Mouse (Mus musculus) CH12.LX (cell line): Measurements from ENCODE around the gene Bglap3. TPM values are rescaled to one million over a fixed set of nuclear protein-coding genes. Genes with fewer than 3 reads are reported as not detected.

Experiments
- DNase-seq: peaks from one replicate; pipeline ENCODE4 v3.0.0-alpha.2; 2013; ENCODE audit errors: extremely low read depth
- H3K27ac ChIP-seq: 2 replicates; pipeline ENCODE4 v1.5.1; 2012; ENCODE audit warnings: low read depth, mild to moderate bottlenecking, control low read depth, moderate library complexity; ENCODE audit not compliant: insufficient read depth
- H3K27me3 ChIP-seq: replicated peaks from 2 replicates; pipeline ENCODE3; 2012; ENCODE audit warnings: inconsistent platforms
- H3K36me3 ChIP-seq, 2 experiments: replicated peaks in 1 of 2; 2 replicates each; pipeline versions ENCODE3 to v1.6.1; 2012; ENCODE audit warnings: inconsistent platforms in 1 of 2, low read length in 1 of 2, mild to moderate bottlenecking in 1 of 2, mixed read lengths in 1 of 2, moderate library complexity in 1 of 2; ENCODE audit not compliant: control insufficient read depth in 1 of 2, insufficient read depth in 1 of 2
- H3K4me1 ChIP-seq, 2 experiments: 2 replicates each; pipeline ENCODE4 v1.6.1; 2012; ENCODE audit warnings: inconsistent platforms in 1 of 2, moderate library complexity in 1 of 2; ENCODE audit not compliant: insufficient read depth in 2 of 2, control insufficient read depth in 1 of 2
- H3K4me2 ChIP-seq: 2 replicates; pipeline ENCODE4 v1.6.1; 2012; ENCODE audit warnings: low read depth, mild to moderate bottlenecking, control low read depth; ENCODE audit not compliant: poor library complexity, insufficient read depth, severe bottlenecking
- H3K4me3 ChIP-seq, 3 experiments: fragments of 150-350 bp in 1 of 3; sonication (generic) in 1 of 3; replicated peaks in 1 of 3; 2 replicates each; pipeline versions ENCODE3 to v1.5.1; 2011 to 2012; ENCODE audit warnings: low read depth in 2 of 3, low read length in 2 of 3, mild to moderate bottlenecking in 2 of 3, moderate library complexity in 2 of 3, control low read depth in 1 of 3, improper control_type of control experiment in 1 of 3, inconsistent platforms in 1 of 3, mixed read lengths in 1 of 3; ENCODE audit not compliant: poor library complexity in 1 of 3
- H3K79me2 ChIP-seq: replicated peaks from 2 replicates; pipeline ENCODE4 v1.6.1; 2012; ENCODE audit warnings: mild to moderate bottlenecking, moderate library complexity; ENCODE audit not compliant: control insufficient read depth, poor library complexity, insufficient read depth, severe bottlenecking; ENCODE audit errors: extremely low read depth
- H3K9ac ChIP-seq: 2 replicates; pipeline ENCODE4 v1.6.1; 2012; ENCODE audit warnings: low read depth, mild to moderate bottlenecking, control low read depth, moderate library complexity; ENCODE audit not compliant: insufficient read depth
- H3K9me3 ChIP-seq: replicated peaks from 2 replicates; pipeline ENCODE3; 2012; ENCODE audit warnings: low read length, inconsistent platforms, mixed read lengths
- BHLHE40 ChIP-seq: IDR thresholded peaks from 2 replicates; pipeline ENCODE4 v1.6.1; 2011; ENCODE audit warnings: mild to moderate bottlenecking, low read depth, low read length, improper control_type of control experiment
- CHD1 ChIP-seq: IDR thresholded peaks from 2 replicates; pipeline ENCODE4 v1.6.1; 2012; ENCODE audit warnings: low read depth, low read length, improper control_type of control experiment, inconsistent platforms
- CHD2 ChIP-seq: IDR thresholded peaks from 2 replicates; pipeline ENCODE4 v1.6.1; 2011; ENCODE audit warnings: low read length, improper control_type of control experiment
- E2F4 ChIP-seq: IDR thresholded peaks from 2 replicates; pipeline ENCODE4 v1.6.1; 2011; ENCODE audit warnings: low read depth, low read length, improper control_type of control experiment; ENCODE audit not compliant: insufficient replicate concordance
- EP300 ChIP-seq: IDR thresholded peaks from 2 replicates; pipeline ENCODE4 v1.6.1; 2011; ENCODE audit warnings: low read length, improper control_type of control experiment
- ETS1 ChIP-seq: conservative IDR thresholded peaks from 2 replicates; pipeline ENCODE4 v1.6.1; 2012; ENCODE audit warnings: low read depth, mild to moderate bottlenecking, inconsistent platforms, low read length, improper control_type of control experiment, moderate library complexity
- GABPA ChIP-seq: IDR thresholded peaks from 2 replicates; pipeline ENCODE4 v1.6.1; 2012; ENCODE audit warnings: low read depth, low read length, improper control_type of control experiment, inconsistent platforms; ENCODE audit not compliant: insufficient replicate concordance
- JUND ChIP-seq: conservative IDR thresholded peaks from 2 replicates; pipeline ENCODE4 v1.6.1; 2011; ENCODE audit warnings: low read depth, low read length, improper control_type of control experiment
- KAT2A ChIP-seq: IDR thresholded peaks from 2 replicates; pipeline ENCODE4 v1.6.1; 2012; ENCODE audit warnings: low read length, improper control_type of control experiment, inconsistent platforms; ENCODE audit not compliant: insufficient replicate concordance
- MAZ ChIP-seq: IDR thresholded peaks from 2 replicates; pipeline ENCODE4 v1.6.1; 2012; ENCODE audit warnings: low read depth, mild to moderate bottlenecking, inconsistent platforms, low read length, improper control_type of control experiment, moderate library complexity
- NRF1 ChIP-seq: IDR thresholded peaks from 2 replicates; pipeline ENCODE4 v1.6.1; 2014; ENCODE audit warnings: low read depth, mild to moderate bottlenecking, inconsistent platforms, low read length, improper control_type of control experiment, moderate library complexity
- PAX5 ChIP-seq: IDR thresholded peaks from 2 replicates; pipeline ENCODE4 v1.6.1; 2012; ENCODE audit warnings: low read length, inconsistent platforms, mixed read lengths
- POLR2A ChIP-seq: IDR thresholded peaks from 2 replicates; pipeline ENCODE4 v1.6.1; 2011; ENCODE audit warnings: low read depth, mild to moderate bottlenecking, improper control_type of control experiment, low read length
- RCOR1 ChIP-seq: conservative IDR thresholded peaks from 2 replicates; pipeline ENCODE4 v1.6.1; 2012; ENCODE audit warnings: low read depth, mild to moderate bottlenecking, inconsistent platforms, low read length, improper control_type of control experiment
- SIN3A ChIP-seq: IDR thresholded peaks from 2 replicates; pipeline ENCODE4 v1.6.1; 2012; ENCODE audit warnings: low read length, improper control_type of control experiment, inconsistent platforms
- TBP ChIP-seq: conservative IDR thresholded peaks from 2 replicates; pipeline ENCODE4 v1.6.1; 2011; ENCODE audit warnings: low read depth, low read length, improper control_type of control experiment
- TCF12 ChIP-seq: IDR thresholded peaks from 2 replicates; pipeline ENCODE4 v1.6.1; 2014; ENCODE audit warnings: low read depth, mild to moderate bottlenecking, inconsistent platforms, low read length, improper control_type of control experiment
- ZC3H11A ChIP-seq: IDR thresholded peaks from 2 replicates; pipeline ENCODE4 v1.6.1; 2012; ENCODE audit warnings: low read depth, mild to moderate bottlenecking, inconsistent platforms, low read length, improper control_type of control experiment
- ZMIZ1 ChIP-seq: IDR thresholded peaks from 2 replicates; pipeline ENCODE4 v1.6.1; 2012; ENCODE audit warnings: low read depth, mild to moderate bottlenecking, inconsistent platforms, low read length, improper control_type of control experiment
- dilution Hi-C: fragments of 300-500 bp; cut with MboI; formaldehyde crosslinking; loops from 2 replicates; pipeline ENCODE4 v1.14.3; 2020; ENCODE audit warnings: low sequenced_read_pairs; ENCODE audit not compliant: extremely low pct_unique_long_range_greater_than_20kb, extremely low pct_ligation_motif_present
- in situ Hi-C: fragments of 300-500 bp; cut with MboI; formaldehyde crosslinking; loops from 3 replicates; pipeline ENCODE4 v1.14.3; 2019; ENCODE audit warnings: low sequenced_read_pairs, low pct_ligation_motif_present, low pct_unique_long_range_greater_than_20kb, mixed read lengths
- polyA plus RNA-seq: library from polyadenylated mRNA; unstranded; fragments of >175 nt; gene quantifications from 2 replicates; pipeline ENCODE4 v1.2.1, GENCODE M21; 2012; ENCODE audit warnings: low read depth; ENCODE audit not compliant: insufficient read length
- total RNA-seq, 2 experiments: library from RNA; depleted of rRNA; stranded (reverse); fragments of 300-350 nt in 1 of 2; fragments of >200 nt in 1 of 2; gene quantifications; 2 replicates each; pipeline ENCODE4 v1.2.3; 2012 to 2014

Gene Bglap3
- total and polyA plus RNA-seq, 3 experiments, result 1.0 to 2.7 (median 2.0) TPM

GRCm38 (mm10) chr3:88359989-88360388 lies 12.6 kb downstream of the Bglap3 start (continued):
- TF ChIP-seq EP300, result no peak

GRCm38 (mm10) chr3:88359584-88359983 lies 13.0 kb downstream of the Bglap3 start:
- H3K36me3 ChIP-seq, result peaks cover 77 to 99% of the 10 kb centered on the region in 2 experiments
- H3K27ac ChIP-seq, result no peak overlapping the region
- H3K9me3 ChIP-seq, result no peaks in the 10 kb centered on the region
- no peak overlapping the region for H3K9ac ChIP-seq
- H3K4me1 ChIP-seq, result no peaks in the 10 kb centered on the region
- in situ Hi-C loops (no loop called here), dilution Hi-C loops (no loop called here)
- H3K4me3 ChIP-seq, result no peak overlapping the region
- no peaks in the 10 kb centered on the region for H3K79me2 ChIP-seq
- DNase-seq, result no peak
- no peaks in the 10 kb centered on the region for H3K27me3 ChIP-seq
- TF ChIP-seq ETS1 (no peak), GABPA (no peak)
- no peak overlapping the region for H3K4me2 ChIP-seq

DNA sequence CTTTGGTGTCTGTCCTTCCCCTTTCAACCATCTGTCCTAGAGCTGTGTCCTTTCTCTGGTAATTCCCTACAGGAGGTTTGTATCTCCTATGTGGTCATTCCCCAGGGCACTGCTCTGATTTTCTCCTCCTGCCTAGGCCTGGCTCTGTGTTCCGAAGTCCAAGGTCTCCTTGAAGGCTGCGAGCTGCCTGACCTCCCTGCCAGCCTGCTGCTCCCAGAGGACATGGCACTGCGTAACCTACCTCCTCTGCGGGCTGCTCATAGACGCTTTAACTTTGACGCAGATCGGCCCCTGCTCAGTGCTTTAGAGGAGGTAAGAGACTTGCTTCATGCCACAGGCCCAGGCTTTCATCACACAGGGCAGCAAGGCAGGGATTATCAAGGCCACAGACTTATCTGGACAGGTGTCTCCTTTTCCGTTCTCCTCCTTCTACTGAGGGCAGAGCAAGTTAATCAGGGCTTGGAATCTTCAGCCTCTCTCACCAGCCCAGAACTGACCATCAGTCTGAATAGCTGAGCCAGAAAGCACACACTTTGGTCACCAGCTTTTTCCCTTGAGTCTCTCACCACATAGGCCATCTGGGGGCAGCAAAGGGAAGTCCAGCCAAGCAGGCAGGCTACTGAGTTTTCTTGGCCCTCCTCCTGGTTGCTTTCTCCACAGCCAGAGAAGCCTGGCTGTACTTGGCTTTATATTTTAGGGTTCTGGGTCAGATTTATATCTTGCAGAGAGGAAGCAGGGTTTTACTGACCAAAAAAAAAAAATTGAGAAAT lies 18.0 kb downstream of the Bglap3 start:
- Histone ChIP-seq H3K27ac (no peak overlapping the region), H3K9ac (no peak overlapping the region), H3K4me1 (no peaks in the 10 kb centered on the region), H3K79me2 (no peaks in the 10 kb centered on the region), H3K36me3 (peaks cover 95 to 98% of the 10 kb centered on the region in 2 experiments), H3K4me3 (no peak overlapping the region), H3K9me3 (no peaks in the 10 kb centered on the region), H3K27me3 (no peaks in the 10 kb centered on the region), H3K4me2 (no peak overlapping the region)
- in situ Hi-C loops (no loop called here), dilution Hi-C loops (no loop called here)
- DNase-seq, result no peak
- TF ChIP-seq MAZ (no peak), ETS1 (no peak), SIN3A (no peak)

DNA sequence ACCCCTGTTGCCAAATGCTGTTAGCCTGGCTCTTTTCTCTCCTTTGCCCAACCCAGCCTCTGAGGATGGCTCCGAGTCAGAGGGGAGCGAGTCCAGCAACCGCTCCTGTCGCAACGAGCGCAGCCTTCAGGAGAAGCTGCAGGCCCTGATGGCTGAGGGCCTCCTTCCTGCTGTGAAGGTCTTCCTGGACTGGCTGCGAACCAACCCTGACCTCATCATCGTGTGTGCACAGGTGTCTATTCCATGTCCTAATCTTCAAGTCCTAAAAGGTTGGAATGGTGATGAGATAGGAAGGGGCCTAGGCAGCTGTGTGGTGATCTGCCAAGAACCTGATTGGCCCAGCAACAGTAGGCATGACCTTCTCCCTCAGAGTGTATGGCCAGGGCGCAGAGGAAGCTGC lies 19.6 kb downstream of the Bglap3 start:
- dilution Hi-C loops, result no loop called here
- Histone ChIP-seq H3K79me2 (no peaks in the 10 kb centered on the region), H3K27me3 (no peaks in the 10 kb centered on the region), H3K9me3 (no peaks in the 10 kb centered on the region), H3K4me2 (no peak overlapping the region), H3K4me1 (no peaks in the 10 kb centered on the region), H3K27ac (no peak overlapping the region), H3K36me3 (peaks cover 94 to 98% of the 10 kb centered on the region in 2 experiments), H3K9ac (no peak overlapping the region), H3K4me3 (no peak overlapping the region)
- DNase-seq, result no peak
- in situ Hi-C loops, result no loop called here
- TF ChIP-seq JUND (no peak), EP300 (no peak), KAT2A (no peak), ZMIZ1 (no peak), RCOR1 (no peak), ZC3H11A (no peak), E2F4 (no peak), NRF1 (no peak), POLR2A (no peak), TCF12 (no peak), TBP (no peak), CHD1 (no peak), SIN3A (no peak), PAX5 (no peak), BHLHE40 (no peak), ETS1 (no peak), CHD2 (no peak)
